Mouse (Mus musculus) hindbrain, embryonic 10.5 days (tissue): ENCODE results near the gene Nsdhl. TPM values are rescaled to one million over a fixed set of nuclear protein-coding genes. Genes with fewer than 3 reads are reported as not detected.
A peak's percentile ranks its signal among the peaks of the same experiment; 100 is the strongest.

Experiments
- microRNA counts: library from miRNA; unstranded; fragments of <30 nt; microRNA quantifications from one replicate; lab custom pipeline; 2017
- polyA plus RNA-seq: library from polyadenylated mRNA; unstranded; fragments of >200 nt; fragmentation: Nextera tagmentation; extraction: Ambion mirVana; gene quantifications from 2 replicates; pipeline ENCODE4 v1.2.1, GENCODE M21; 2016

Gene Nsdhl
- polyA plus RNA-seq, 1 experiment from 2014 or later = 37.4 TPM

MicroRNA genes within 50 kb of the gene (microRNA counts, 519-probe panel; counts per million panel counts)
- 1,255 counts per million, percentile 77 among the panel's probes with 10 or more counts for microRNA mmu-miR-2137 (lab: Ali Mortazavi, UCI)

Other genes starting within 250 kb of the Nsdhl start
- gene Gabrq, start 93.4 kb upstream of the Nsdhl start, polyA plus RNA-seq = 0.36 and 0.90 TPM in 2 replicates
- gene Cetn2, start 146 bp upstream of the Nsdhl start, polyA plus RNA-seq = 91.9 and 104 TPM in 2 replicates
- 3.7 and 5.1 TPM in 2 replicates for gene Zfp185, start 68.8 kb downstream of the Nsdhl start, polyA plus RNA-seq
- gene Pnma5, start 118.5 kb downstream of the Nsdhl start, polyA plus RNA-seq = 0.09 and 0.11 TPM in 2 replicates
- 0.25 and 0.51 TPM in 2 replicates for gene Pnma3, start 146.2 kb downstream of the Nsdhl start, polyA plus RNA-seq
- gene Xlr4a, start 163.9 kb downstream of the Nsdhl start, polyA plus RNA-seq = 1.5 TPM in 1 of 2 replicates, not detected in the other
- gene Xlr3a, start 178.5 kb downstream of the Nsdhl start, polyA plus RNA-seq = 2.1 and 2.7 TPM in 2 replicates
- 0.24 and 0.26 TPM in 2 replicates for gene Gm14685, start 198.5 kb downstream of the Nsdhl start, polyA plus RNA-seq
- not detected in 2 replicates for gene Xlr5b, start 230.2 kb downstream of the Nsdhl start, polyA plus RNA-seq
- gene DXBay18, start 230.9 kb downstream of the Nsdhl start, polyA plus RNA-seq = not detected in 2 replicates